Mouse (Mus musculus) common myeloid progenitor, adult 5-6 weeks (primary cell): ENCODE data around the gene Gm19684. TPM values are rescaled to one million over a fixed set of nuclear protein-coding genes. Genes with fewer than 3 reads are reported as not detected.
A peak's percentile ranks its signal among the peaks of the same experiment; 100 is the strongest.
"Not testable (repeated sequence)": the region's sequence is repeated elsewhere in the genome, so short reads cannot be mapped to it uniquely, and the experiment has no call there.

ENCODE experiments used
- ATAC-seq: replicated peaks from 2 replicates; pipeline ENCODE4 v1.8.0; 2016; ENCODE audit warnings: low read depth, mild to moderate bottlenecking, moderate TSS enrichment, inconsistent platforms; ENCODE audit not compliant: poor library complexity, severe bottlenecking
- total RNA-seq: library from RNA; stranded (forward); fragments of 200-1000, 187-1606 nt; gene quantifications from 2 replicates; pipeline ENCODE4 v1.2.3, GENCODE M21; 2017

Gm19684 gene
- total RNA-seq, 1 experiment from 2014 or later, result 0.96 TPM

DNA sequence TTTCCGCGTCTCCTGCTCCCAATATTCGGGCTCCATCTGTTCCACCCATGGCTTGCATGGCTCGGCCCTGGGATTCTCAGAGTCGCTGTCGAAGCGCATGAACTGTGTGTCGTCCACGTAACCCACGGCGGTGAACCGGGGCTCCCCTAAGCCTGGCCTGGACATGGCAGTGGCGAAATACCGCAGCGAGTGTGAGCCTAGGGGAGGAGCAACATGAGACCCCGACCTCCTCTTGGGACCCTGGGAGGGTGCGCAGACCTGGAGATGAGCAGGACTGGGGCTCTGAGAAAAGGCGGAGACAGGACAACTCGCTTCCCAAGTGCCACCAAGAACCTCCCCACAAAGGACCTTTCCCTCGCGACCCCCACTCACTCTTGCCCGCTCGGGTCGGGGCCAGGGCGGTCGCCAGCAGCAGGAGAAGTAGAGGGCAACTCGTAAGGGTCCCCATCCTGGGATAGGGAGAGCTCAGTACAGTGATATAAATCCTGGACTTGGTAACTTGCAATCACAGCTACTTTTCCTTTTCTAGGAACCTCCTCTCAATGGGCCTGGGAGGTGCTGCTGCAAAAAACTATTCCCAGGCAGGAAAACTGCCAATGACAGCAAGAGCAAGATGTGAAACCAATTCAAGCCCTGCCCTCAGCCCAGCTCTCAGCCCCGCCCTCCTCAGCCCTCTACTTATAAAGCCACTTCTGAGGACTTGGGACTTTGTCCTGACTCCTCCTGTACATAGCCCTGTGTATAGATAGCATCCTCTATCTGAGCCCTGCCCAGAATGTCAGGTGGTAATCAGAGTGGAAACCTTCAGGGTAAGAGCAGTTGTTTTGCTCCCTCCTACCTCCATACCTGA is 7.7 kb downstream of the Gm19684 start, which contains the start of gene Gm7030:
Gm7030 (minus strand) TSS at position 458 of the 850 bp plus-strand sequence.
- not testable (repeated sequence) for ATAC-seq

DNA sequence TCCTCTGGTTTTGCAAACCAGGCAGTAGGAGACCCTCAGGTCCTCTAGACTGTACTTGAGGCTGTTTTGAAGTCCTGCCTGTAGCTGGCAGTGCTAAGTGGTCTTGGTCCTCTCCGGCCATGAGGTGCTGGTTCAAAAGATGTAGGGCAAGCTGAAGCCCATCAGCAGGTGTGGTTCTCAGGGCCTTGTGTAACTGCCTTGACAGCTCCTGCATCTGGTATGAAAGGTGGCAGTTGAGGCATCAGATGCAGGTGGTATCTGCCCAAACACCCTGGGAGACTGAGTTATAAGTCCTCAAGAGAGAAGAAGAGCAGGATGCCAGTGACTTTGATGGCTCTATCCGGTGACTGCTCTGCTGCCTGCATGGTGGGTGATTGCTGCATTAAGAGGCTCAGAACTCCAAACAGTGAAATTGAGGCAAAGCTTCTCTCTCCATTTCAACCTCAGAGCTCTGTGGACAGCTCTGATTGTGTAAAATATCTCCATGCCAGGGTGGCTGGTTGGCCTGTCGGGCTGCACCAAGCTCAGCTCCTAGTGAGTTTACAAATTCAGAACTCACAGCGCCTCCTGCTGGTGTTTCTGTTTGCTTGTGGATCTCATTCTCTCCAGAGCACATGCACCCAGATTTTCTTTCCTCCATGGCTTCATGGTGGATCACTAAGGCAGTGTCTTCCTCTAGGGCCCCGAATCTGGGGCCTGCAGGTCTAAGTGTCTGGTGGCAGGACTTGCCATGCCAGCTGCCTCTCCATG is 10.2 kb downstream of the Gm19684 start:
- ATAC-seq, result no peak

DNA sequence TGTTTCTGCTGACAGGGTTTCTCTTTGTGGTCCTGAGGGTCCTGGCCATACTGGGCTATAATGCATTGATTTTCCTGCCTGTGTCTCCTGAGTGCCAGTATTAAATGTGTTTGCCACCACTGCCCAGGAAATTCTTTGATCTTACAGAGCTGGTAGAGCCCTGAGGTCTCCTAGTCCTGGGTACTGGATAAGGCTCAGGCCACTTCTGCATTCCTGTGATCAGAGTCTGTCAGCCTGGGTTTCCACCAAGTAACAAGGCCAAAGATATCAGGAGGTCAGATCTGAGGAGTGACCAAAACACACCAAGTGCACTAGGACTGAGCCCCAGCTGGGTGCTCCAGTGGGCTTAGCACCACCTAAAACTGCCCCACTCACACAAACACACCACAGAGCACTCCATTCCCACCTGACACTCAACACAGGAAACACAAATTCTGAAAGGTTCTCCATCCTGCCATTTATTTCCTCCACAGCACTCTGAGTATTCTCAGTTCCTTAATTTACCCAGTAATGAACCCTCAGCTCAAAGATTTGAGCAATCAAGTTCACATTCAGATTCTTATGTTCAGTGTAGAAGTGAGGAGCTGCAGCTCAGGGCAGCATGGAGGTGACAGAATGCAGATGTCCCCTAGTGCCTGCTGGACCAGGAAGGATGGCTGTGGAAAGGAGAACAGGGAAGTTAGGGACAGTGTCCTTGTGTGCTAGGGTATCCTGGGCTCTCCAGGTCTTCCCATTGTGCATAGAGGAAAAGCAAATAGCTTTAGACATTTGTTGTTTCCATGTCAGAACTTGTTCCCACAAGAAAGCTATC is 14.1 kb downstream of the Gm19684 start:
- ATAC-seq, result peak; percentile 72

DNA sequence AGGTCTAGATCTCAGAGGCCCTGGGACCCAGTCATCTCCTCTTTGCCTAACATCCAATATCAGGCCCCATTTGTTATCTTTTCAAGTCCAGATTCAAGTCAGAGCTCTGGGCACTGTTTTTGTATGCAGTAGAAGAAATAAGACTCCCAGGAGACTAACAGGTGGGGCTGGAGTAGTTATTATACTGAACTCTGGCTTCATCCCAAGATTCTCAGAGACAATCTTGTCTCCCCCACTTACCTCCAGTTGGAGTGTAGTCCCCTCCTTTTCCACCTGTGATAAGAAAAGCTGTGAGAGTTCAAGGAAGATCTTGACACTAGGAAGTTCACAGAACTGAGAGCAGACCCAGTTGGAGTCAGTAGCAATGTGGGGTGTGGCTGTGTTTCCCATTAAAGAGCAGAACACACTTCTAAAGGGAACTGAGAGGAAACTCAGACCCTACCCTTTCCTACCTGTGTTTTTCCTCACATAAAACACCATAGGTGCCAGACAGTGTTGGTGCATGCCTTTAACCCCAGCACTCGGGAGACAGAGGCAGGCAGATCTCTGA is 14.9 kb downstream of the Gm19684 start:
- ATAC-seq, result not testable (repeated sequence)

DNA sequence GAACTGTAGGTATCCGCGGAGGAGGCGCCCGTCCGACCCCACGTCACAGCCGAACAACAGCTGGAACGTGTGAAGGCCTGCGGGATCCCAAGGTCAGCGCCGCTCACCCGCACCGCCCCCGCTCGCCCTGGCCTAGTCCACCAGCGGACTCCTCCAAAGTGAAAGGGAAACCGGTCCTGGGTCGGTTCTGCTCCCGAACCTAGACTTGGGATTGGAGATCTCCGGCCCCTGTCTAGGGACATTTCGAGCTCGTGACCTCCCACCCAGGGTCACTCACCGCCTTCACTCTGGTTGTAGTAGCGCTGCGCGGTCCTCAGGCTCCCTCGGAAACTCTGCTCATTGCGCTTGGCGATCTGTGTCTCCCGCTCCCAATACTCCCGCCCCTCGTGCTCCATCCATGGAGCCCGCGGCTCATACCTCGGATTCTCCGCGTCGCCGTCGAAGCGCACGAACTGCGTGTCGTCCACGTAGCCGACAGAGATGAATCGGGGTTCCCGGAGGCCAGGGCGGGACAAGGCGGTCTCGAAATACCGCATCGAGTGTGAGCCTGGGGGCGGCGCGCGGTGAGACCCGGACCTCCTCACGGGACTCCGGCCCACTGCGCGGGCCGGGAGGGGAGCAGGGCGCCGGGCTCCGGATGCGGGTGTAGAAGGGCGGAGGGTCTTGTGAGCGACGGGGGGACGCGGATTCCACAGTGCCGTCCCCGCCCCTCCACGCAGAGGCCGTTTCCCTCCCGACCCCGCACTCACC is 23.8 kb downstream of the Gm19684 start:
- peak; percentile 68 for ATAC-seq

DNA sequence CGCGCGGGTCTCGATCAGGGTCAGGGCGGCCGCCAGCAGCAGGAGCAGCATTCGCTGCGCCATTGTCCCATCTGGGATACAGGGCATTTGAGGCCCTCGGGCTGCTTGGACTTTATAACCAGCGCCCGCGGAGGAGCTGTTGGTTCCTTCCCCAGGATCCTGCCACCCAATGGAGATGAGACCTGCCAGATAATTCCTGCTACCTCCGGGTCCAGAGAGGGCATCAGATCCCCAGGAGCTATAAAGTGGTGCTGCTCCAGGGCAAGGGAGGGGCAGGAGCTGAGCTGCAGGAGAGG is 24.3 kb downstream of the Gm19684 start:
- peak; percentile 15; the same call in 1 of the 2 replicates for ATAC-seq

DNA sequence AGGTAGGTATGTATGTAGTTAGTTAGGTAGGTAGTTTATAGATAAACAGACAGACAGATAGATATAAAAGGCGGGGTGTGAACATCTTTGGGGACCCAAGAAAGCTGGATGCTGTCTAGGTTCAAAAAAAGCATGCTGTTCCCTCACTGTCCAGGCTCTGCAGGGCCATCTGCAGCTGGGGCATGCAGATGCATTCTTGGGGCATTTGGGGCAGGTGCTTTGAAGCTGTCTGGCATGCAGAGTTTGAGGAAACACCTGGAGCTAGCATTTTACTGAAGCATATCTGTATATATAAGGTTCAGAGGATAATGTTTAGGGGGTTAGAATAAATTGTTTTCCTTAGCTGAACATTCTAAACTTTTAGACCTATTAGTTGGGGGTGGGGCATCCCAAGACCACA is 25.5 kb downstream of the Gm19684 start:
- ATAC-seq, result not testable (repeated sequence)

DNA sequence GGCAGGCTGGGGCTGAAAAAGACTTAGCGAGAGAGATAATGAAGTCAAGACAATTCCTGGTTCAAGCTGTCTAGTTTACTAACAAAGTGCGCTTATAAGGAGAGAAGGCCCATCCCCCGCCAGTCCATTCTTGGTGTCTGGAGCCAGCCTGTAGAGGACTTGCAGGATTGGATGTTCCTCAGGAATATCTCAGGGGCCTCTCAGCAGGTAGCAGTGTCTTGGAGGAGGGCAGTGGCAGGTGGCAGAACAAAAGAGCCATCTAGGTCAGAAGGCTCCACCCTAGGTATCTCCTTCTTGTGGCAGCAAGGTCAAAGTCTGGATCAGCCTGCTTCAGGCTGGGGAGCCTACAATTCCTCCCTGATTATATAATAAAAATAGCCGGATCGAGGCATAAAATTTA is 27.0 kb downstream of the Gm19684 start:
- not testable (repeated sequence) for ATAC-seq

DNA sequence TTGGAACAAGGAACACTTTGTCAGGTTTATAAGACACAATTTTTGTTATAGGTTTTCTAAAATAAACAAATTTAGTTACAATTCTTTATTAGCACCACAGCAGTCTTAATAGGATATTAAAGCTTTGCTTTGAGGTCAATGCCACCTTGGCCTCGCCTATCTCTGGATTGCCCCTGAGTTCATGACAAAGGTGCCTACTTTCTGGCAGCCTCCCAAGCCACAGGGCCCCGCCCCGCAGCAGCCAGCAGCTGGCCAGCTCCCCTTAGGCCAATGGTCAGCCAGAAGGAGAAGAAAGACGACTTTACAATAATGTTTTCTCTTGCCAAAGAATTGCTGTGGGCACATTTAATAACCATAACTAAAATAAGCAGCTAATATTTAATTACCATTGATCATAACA is 29.7 kb downstream of the Gm19684 start:
- ATAC-seq, result not testable (repeated sequence)

DNA sequence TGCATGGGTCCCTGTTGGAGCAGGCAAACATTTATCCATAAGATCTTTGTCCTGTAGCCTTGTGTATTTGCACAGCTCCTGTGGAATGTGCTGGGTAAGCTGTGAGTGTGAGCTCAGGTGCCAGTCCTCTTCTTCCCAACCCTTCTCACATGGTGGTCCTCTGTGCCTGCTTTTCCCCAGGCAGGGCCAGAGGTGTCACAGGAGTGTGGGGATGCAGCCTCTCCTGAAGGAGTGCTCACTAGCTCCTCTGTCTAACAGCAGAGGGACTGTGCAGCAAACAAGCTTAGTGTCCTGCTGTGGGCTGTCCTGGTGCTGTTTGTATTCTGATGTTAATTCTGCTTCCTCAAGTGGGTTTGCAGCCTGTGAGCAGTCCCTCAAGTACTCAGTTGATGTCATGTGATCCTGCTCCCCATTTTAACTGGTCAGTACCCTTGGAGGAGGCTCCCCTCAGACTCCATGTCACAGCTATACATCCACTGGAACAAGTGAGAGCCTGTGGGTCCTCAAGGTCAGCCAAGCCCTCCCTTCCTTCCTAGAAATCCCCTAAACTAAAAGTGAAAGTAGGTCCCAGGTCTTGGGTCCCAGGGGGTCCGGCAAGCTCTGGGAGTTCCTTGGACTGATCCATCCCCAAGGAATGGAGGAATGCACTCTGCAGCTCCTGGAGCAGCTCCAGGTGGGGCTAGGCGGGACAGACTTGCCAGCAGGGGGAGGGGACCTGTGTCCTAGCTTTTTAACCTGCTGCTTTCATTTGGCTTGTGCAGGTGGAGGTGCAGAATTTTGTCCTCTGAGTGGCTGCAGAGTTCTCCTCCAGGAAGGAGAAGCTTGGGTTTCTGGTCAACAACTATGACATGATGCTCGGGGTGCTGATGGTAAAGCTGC is 33.0 kb downstream of the Gm19684 start:
- ATAC-seq, result no peak

DNA sequence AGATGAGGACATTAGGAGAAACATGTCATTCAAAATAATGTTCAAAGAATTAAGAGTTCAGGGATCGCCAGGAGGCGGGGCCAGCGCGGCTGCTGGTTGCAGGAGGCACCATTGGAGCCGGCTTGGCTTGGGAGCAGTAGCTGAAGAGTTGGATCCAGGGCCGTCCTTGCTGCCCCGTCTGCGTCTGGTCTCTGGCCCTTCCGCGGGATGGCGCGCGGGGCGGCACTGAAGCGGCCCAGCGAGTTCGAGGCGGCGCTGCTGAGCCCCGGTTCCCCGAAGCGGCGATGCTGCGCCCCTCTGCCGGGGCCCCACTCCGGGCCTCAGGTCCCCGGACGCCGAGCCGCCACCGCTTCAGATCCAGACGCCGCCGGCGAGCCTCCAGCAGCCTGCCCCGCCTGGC is 36.3 kb downstream of the Gm19684 start:
- ATAC-seq, result peak; percentile 15; the same call in 1 of the 2 replicates

DNA sequence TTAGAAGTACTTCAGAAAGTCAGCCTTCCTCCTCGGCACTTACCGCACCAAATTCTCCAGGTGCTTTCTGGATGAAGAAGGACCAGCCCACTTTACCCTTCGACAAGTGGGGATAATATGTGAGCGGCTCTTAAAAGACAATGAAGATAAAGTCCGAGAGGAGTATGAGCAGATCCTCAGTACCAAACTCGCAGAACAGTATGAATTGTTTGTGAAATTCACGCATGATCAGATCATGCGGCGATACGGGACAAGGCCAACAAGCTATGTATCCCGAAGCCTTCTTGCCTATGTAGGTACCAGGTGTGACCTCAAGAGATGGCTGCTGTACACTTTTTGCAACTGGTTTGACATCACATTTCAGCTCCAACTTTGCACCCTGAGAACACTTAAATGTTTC is 36.8 kb downstream of the Gm19684 start:
- not testable (repeated sequence) for ATAC-seq

DNA sequence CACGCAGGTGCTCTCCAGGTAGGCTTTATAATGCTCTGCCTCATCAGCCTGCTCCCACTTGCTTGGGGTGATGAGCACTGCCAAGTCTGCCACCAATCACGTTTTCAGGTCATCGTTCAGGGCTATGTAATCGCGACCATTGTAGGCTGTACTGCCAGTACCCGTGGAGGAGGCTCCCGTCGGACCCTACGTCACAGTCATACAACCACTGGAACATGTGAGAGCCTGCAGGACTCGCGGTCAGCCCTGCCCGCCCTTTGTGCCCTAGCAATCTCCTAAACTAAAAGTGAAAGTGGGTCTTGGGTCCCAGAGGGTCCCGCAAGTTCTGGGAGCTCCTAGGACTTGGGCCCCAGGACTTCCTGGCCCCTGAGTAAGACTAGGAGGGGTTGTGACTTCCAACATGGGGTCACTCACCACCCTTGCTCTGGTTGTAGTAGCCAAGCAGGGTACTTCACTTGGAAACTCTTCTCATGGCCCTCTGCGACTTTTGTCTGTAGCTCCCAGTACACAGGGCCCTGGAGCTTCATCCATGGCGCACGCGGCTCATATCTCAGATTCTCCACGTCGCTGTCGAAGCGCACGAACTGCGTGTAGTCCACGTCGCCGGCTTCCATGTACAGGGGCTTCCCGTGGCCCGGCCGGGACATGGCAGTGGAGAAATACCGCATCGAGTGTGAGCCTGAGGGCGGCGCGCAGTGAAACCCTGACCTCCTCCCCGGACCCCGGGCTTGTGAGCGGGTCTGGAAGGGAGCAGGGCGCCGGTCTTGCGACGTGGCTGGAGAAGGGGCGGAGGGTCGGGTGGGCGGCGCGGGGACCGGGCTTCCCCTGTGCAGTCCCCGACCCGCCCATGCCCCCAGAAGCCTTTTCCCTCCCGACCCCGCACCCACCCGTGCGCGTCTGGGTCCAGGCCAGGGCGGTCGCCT is 39.9 kb downstream of the Gm19684 start:
- ATAC-seq, result peak; percentile 83

DNA sequence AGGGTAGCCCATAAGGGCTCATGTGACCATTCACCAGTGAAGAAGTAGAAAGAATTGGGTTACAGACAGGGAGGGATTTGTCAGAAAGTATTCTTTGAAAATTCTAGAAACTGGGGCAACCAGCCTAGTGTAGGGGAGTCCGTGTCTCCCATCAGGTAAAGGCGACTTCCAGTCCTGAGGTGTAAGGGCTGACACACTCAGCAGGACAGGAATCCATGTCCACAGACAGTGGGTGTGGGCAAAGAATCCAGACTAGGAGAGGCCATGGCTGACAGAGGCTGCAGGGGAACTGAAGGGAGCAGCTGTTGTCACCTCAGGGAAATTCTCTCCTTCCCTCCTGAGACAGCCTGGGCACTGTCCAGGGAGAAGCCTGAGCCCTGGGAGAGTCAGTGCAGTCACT is 45.4 kb downstream of the Gm19684 start:
- not testable (repeated sequence) for ATAC-seq

DNA sequence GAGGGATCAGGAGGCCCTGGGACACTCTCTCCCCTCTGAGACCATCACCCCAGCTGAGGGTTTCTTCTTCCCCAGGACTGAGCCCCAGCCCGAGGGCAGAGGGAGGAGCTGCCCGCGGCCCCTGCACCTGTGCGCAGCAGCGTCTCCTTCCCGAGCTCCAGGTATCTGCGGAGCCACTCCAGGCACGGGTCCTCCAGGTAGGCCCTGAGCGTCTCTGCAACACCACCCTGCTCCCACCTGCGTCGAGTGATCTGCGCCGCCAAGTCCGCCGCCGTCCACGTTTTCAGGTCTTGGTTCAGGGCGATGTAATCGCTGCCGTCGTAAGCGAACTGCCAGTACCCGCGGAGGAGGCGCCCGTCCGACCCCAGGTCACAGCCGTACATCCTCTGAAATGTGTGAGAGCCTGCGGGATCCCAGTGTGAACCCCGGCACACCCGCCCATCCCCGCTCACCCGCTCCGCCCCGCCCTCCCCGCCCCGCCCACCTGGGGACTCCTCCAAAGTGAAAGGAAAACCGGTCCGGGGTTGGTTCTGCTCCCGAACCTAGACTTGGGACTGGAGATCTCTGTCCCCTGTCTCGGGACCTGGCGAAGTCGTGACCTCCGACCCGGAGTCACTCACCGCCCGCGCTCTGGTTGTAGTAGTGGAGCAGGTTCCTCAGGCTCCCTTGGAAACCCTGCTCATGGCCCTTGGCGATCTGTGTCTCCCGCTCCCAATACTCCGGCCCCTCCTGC is 46.0 kb downstream of the Gm19684 start:
- ATAC-seq, result peak; percentile 31

DNA sequence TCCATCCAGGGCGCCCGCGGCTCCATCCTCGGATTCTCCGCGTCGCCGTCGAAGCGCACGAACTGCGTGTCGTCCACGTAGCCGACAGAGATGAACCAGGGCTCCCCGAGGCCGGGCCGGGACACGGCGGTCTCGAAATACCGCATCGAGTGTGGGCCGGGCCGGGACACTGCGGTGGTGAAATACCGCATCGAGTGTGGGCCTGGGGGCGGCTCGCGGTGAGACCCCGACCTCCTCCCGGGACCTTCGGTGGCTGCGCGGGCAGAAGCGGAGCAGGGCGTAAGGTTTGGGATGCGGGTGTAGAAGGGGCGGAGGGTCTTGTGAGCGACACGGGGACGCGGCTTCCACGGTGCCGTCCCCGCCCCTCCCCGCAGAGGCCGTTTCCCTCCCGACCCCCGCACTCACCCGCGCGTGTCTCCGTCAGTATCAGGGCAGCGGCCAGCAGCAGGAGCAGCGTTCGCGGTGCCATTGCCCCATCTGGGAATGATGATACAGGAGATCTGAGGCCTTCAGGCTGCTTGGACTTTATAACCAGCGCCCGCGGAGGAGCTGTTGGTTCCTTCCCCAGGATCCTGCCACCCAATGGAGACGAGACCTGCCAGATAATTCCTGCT is 46.7 kb downstream of the Gm19684 start, which contains the start of gene Gm8909:
Gm8909 (minus strand) TSS at position 499 of the 614 bp plus-strand sequence.
- peak; percentile 41; the same call in 1 of the 2 replicates for ATAC-seq
